Mouse (Mus musculus) kidney, postnatal 14 days (tissue): Measurements from ENCODE around the gene Olfr1454.

Experiments
- DNase-seq: peaks from one replicate; pipeline ENCODE4 v3.0.0; 2022; ENCODE audit warnings: mixed read lengths

Olfr1454 gene

GRCm38 (mm10) chr19:13060310-13060709 is at the start of gene Olfr1454:
TSS of gene Olfr1454 (plus strand) at chr19:13060610.
- DNase-seq, result no peak

GRCm38 (mm10) chr19:13028227-13028626 is 32.2 kb upstream of the Olfr1454 start, which contains the start of gene Olfr1453:
TSS of gene Olfr1453 (minus strand) at chr19:13028327.
- no peak for DNase-seq

- DNase-seq, result no peak
Measured at GRCm38 (mm10) chr19:13093908-13094307, 33.5 kb downstream of the Olfr1454 start.

- DNase-seq, result no peak
Measured at GRCm38 (mm10) chr19:13097791-13098190, 37.4 kb downstream of the Olfr1454 start, which contains the start of gene Olfr1457. TSS of gene Olfr1457 (minus strand) at chr19:13097891.

GRCm38 (mm10) chr19:13106675-13107074 is 46.3 kb downstream of the Olfr1454 start, which contains the start of gene Olfr1458:
TSS of gene Olfr1458 (minus strand) at chr19:13106775.
- DNase-seq, result no peak
